Mouse (Mus musculus) left cerebral cortex, postnatal 36 days (tissue): ENCODE measurements at regions not wholly inside any gene's neighbourhood (a gene's known extent, or its start where the extent isn't known, plus 50 kb on each side); places are given as distances from the start of the nearest gene placed in this dataset.

ENCODE experiments used
- DNase-seq, 2 experiments: peaks; one replicate each; pipeline ENCODE4 v3.0.0; 2021 to 2022; ENCODE audit warnings: low spot score in 2 of 2, mixed read lengths in 1 of 2
- intact Hi-C: fragments of 180-260 bp; cut with DNase I; formaldehyde crosslinking; loops from one replicate; pipeline ENCODE4 v1.15.1; 2025

DNA sequence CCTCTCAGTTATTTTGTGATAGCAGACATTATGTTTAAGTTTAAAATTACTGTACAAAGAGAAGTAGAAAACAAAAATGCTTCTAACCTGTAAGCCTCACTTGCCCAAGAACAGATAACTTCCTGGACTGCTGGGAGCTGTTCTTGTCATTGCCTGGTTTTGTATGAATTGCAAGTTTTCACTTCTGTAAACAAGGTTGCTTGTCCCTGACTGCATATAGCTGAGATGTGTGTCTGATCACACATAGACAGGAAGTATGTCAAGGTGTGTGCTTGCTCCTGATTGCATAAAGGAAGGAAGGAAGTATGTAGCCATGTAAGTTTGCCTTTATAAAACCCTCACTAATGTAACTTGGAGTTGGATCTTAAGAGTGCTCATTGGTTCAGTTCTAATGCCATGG lies 118.5 kb upstream of the Xrcc4 start:
- DNase-seq = no peak
- intact Hi-C loops = no loop called here
